ENCODE assay signal across 23 mouse cellular contexts in the genomic region with DNA sequence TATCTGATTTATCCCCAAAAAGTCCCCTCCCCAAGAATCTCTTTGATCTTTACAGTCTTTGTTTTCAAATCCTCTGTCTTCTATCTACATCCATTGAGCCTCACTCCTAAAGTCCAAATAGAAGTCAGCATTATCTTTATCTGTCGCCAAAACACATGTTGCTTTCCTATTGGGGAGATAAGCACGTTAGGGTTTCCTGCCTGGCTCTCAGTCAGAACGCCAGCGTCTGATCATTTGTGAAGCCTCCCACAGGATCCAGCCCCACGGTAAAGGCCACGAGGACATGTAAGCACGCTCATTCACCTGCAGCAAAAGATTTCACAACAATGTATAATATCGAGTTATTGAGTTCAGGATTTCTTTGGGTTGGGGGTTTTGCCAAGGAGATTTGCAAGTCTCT.
DNase-seq lines count a peak whose midpoint lies in the region; ATAC-seq and TF ChIP-seq lines count a peak whose summit lies in the region.
"Had no signal": no experiment of that assay in that cellular context is flagged by ENCODE, and none has a peak within 500 bp of the region (broad histone marks: within the 10 kb centered on the region; RNA-seq: fewer than 3 reads in every experiment).

No protein-coding gene starts in this region.

- 20% methylated on average over 8 of the region's 8 CpGs for WGBS in lung, embryonic 14.5 days
- WGBS in liver, embryonic 12.5 days (ENCODE audit: insufficient replicate concordance), result 12% methylated on average over 8 of the region's 8 CpGs

- H3K27me3 ChIP-seq in lung, embryonic 14.5 days (ENCODE audit: insufficient read depth, low read length), result no peaks in the 10 kb centered on the region
- no peaks in the 10 kb centered on the region; a peak in 1 of 4 replicates for H3K27me3 ChIP-seq in MEL (ENCODE audit: control insufficient read depth in 1 of 2, insufficient read depth in 2 of 2, low read length in 2 of 2)
- H3K27me3 ChIP-seq in liver, embryonic 12.5 days (replicated peaks), result no peaks in the 10 kb centered on the region; the same call in 1 of the 2 replicates
- H3K27me3 ChIP-seq: embryonic facial prominence, embryonic 15.5 days; hindbrain, embryonic 12.5 days had no signal

- no peak overlapping the region for H3K4me3 ChIP-seq in lung, embryonic 14.5 days (ENCODE audit: low read depth, low read length)
- H3K4me3 ChIP-seq in MEL (ENCODE audit: control insufficient read depth in 1 of 2, insufficient read depth in 1 of 2, low read depth in 2 of 2, low read length in 2 of 2), result peak overlapping the region; percentile 55 to 58
- H3K4me3 ChIP-seq in liver, embryonic 12.5 days, result no peak overlapping the region
- H3K4me3 ChIP-seq: embryonic facial prominence, embryonic 15.5 days; erythroblast, embryonic 14.5 days; forebrain, embryonic 10.5 days; heart, embryonic 13.5 days; hindbrain, embryonic 12.5 days had no signal

- no peak for TF ChIP-seq CTCF in lung, embryonic 14.5 days (IDR thresholded peaks at IDR 0.05; ENCODE audit: low read depth)
- no peak for TF ChIP-seq CTCF in MEL (IDR thresholded peaks at IDR 0.05 in 2 of 3, conservative IDR thresholded peaks at IDR 0.05 in 1 of 3; ENCODE audit: control insufficient read depth in 1 of 3, insufficient read depth in 1 of 3, low read depth in 2 of 3, low read length in 3 of 3, poor library complexity in 1 of 3, severe bottlenecking in 1 of 3)

- no peaks in the 10 kb centered on the region for H3K9me3 ChIP-seq in lung, embryonic 14.5 days (ENCODE audit: low read depth, low read length)
- H3K9me3 ChIP-seq in MEL (replicated peaks; ENCODE audit: insufficient read depth, low read length), result no peaks in the 10 kb centered on the region
- H3K9me3 ChIP-seq in liver, embryonic 12.5 days (replicated peaks), result no peaks in the 10 kb centered on the region
- H3K9me3 ChIP-seq: embryonic facial prominence, embryonic 15.5 days; forebrain, embryonic 10.5 days; G1E; heart, embryonic 13.5 days; hindbrain, embryonic 12.5 days had no signal

- DNase-seq in lung, embryonic 14.5 days, result peak; percentile 4
- no peak for DNase-seq in lung, postnatal 14 days
- peak; percentile 85 for DNase-seq in MEL (ENCODE audit: low read depth, low spot score)
- DNase-seq in left cerebral cortex, adult 9 months (ENCODE audit: low spot score in 2 of 2), result no peak
- DNase-seq: adrenal gland, postnatal 14 days; cerebellum, adult 2 months; cerebellum, postnatal 10 days; embryo, embryonic 11 days; gastrocnemius, postnatal 10 days; heart, postnatal 4 days had no signal

- H3K79me2 ChIP-seq in MEL (ENCODE audit: control insufficient read depth, insufficient read depth, low read length, poor library complexity), result no peaks in the 10 kb centered on the region

- peak in 1 of 2 experiments; percentile 59; a peak in 2 of 4 replicates for TF ChIP-seq POLR2A in MEL (IDR thresholded peaks at IDR 0.05; ENCODE audit: control insufficient read depth in 1 of 2, insufficient read depth in 1 of 2, low read depth in 1 of 2, low read length in 2 of 2, poor library complexity in 1 of 2)

- no peak overlapping the region for H3K27ac ChIP-seq in lung, embryonic 14.5 days (ENCODE audit: low read depth)
- H3K27ac ChIP-seq in MEL (ENCODE audit: control insufficient read depth, low read depth, low read length), result peak overlapping the region; percentile 97
- no peak overlapping the region for H3K27ac ChIP-seq in liver, embryonic 12.5 days
- H3K27ac ChIP-seq: embryonic facial prominence, embryonic 15.5 days; forebrain, embryonic 10.5 days; heart, embryonic 13.5 days; hindbrain, embryonic 12.5 days; hindbrain, postnatal 0 days had no signal

- no peak for ATAC-seq in lung, embryonic 14.5 days (ENCODE audit: insufficient read depth)
- peak; percentile 59; the same call in 1 of the 2 replicates for ATAC-seq in liver, embryonic 12.5 days
- peak; percentile 83 for ATAC-seq in megakaryocyte-erythroid progenitor cell, adult 5-6 weeks (replicated peaks; ENCODE audit: low FRiP score, low TSS enrichment, poor library complexity, severe bottlenecking)
- no peak for ATAC-seq in monocyte, adult 5-6 weeks (replicated peaks; ENCODE audit: insufficient number of reproducible peaks, low FRiP score, low TSS enrichment, poor library complexity, severe bottlenecking)
- ATAC-seq: activated CD4-positive, CD25-positive, alpha-beta regulatory T cell, adult 4 months; forebrain, embryonic 14.5 days; hindbrain, postnatal 0 days; Patski had no signal

- TF ChIP-seq EP300 in MEL (IDR thresholded peaks at IDR 0.05; ENCODE audit: low read depth in 1 of 2, low read length in 2 of 2), result peak; percentile 64 to 87; a peak in 3 of 4 replicates

- no peak overlapping the region for H3K9ac ChIP-seq in lung, embryonic 14.5 days
- peak overlapping the region; percentile 63 for H3K9ac ChIP-seq in MEL (ENCODE audit: control insufficient read depth, low read depth, low read length, poor library complexity, severe bottlenecking)
- no peak overlapping the region for H3K9ac ChIP-seq in liver, embryonic 12.5 days
- H3K9ac ChIP-seq: embryonic facial prominence, embryonic 15.5 days; heart, embryonic 13.5 days; hindbrain, embryonic 12.5 days had no signal

- no peak overlapping the region for H3K4me2 ChIP-seq in lung, embryonic 14.5 days
- peak overlapping the region; percentile 10; the same call in 1 of the 2 replicates for H3K4me2 ChIP-seq in liver, embryonic 12.5 days
- H3K4me2 ChIP-seq: embryonic facial prominence, embryonic 15.5 days; heart, embryonic 13.5 days; hindbrain, embryonic 12.5 days had no signal

- no peaks in the 10 kb centered on the region for H3K36me3 ChIP-seq in lung, embryonic 14.5 days (ENCODE audit: insufficient read depth)
- H3K36me3 ChIP-seq in MEL (ENCODE audit: control insufficient read depth in 1 of 2, insufficient read depth in 2 of 2, low read length in 2 of 2), result peaks cover 0 to 4% of the 10 kb centered on the region in 2 experiments; a peak in 2 of 4 replicates
- no peaks in the 10 kb centered on the region for H3K36me3 ChIP-seq in liver, embryonic 12.5 days
- H3K36me3 ChIP-seq: embryonic facial prominence, embryonic 15.5 days; forebrain, embryonic 10.5 days; G1E; heart, embryonic 13.5 days; hindbrain, embryonic 12.5 days had no signal

- H3K4me1 ChIP-seq in lung, embryonic 14.5 days (ENCODE audit: insufficient read depth), result no peaks in the 10 kb centered on the region
- no peaks in the 10 kb centered on the region; a peak in 1 of 4 replicates for H3K4me1 ChIP-seq in MEL (ENCODE audit: control insufficient read depth in 1 of 2, insufficient read depth in 2 of 2, low read length in 2 of 2)
- peaks cover 7% of the 10 kb centered on the region; the same call in 1 of the 2 replicates for H3K4me1 ChIP-seq in liver, embryonic 12.5 days
- H3K4me1 ChIP-seq: embryonic facial prominence, embryonic 15.5 days; forebrain, embryonic 10.5 days; heart, embryonic 13.5 days; hindbrain, embryonic 12.5 days had no signal

- TF ChIP-seq RAD21 in MEL (IDR thresholded peaks at IDR 0.05; ENCODE audit: low read depth, low read length), result no peak

TF ChIP-seq in MEL, 35 proteins besides CTCF, POLR2A, EP300 and RAD21:
- TF ChIP-seq UBTF (IDR thresholded peaks at IDR 0.05; ENCODE audit: borderline replicate concordance, insufficient read depth, low read depth, low read length) (no peak), HCFC1 (IDR thresholded peaks at IDR 0.05; ENCODE audit: low read depth, low read length) (no peak), ETS1 (IDR thresholded peaks at IDR 0.05; ENCODE audit: low read depth, low read length) (peak; percentile 99), SMC3 (IDR thresholded peaks at IDR 0.05; ENCODE audit: low read depth, low read length) (no peak), ZMIZ1 (IDR thresholded peaks at IDR 0.05; ENCODE audit: low read depth, low read length) (peak; percentile 42; the same call in 1 of the 2 replicates), MXI1 (IDR thresholded peaks at IDR 0.05; ENCODE audit: low read depth, low read length) (peak; percentile 84), MEF2A (IDR thresholded peaks at IDR 0.05; ENCODE audit: extremely low read depth, insufficient replicate concordance, low read depth, low read length, poor library complexity, severe bottlenecking) (no peak), USF2 (IDR thresholded peaks at IDR 0.05; ENCODE audit: borderline replicate concordance in 1 of 2, insufficient read depth in 1 of 2, low read depth in 1 of 2, low read length in 2 of 2) (no peak), CHD2 (IDR thresholded peaks at IDR 0.05; ENCODE audit: low read length) (no peak), CHD1 (IDR thresholded peaks at IDR 0.05; ENCODE audit: low read depth, low read length) (no peak), BHLHE40 (IDR thresholded peaks at IDR 0.05; ENCODE audit: borderline replicate concordance, low read depth, low read length) (peak; percentile 58; the same call in 1 of the 2 replicates), ZKSCAN1 (IDR thresholded peaks at IDR 0.05; ENCODE audit: low read depth, low read length) (no peak), RCOR1 (IDR thresholded peaks at IDR 0.05; ENCODE audit: low read depth, low read length) (peak; percentile 50; the same call in 1 of the 2 replicates), TCF12 (IDR thresholded peaks at IDR 0.05; ENCODE audit: low read depth, low read length) (peak; percentile 86), MAX (IDR thresholded peaks at IDR 0.05; ENCODE audit: low read length) (peak; percentile 73), TBP (IDR thresholded peaks at IDR 0.05; ENCODE audit: low read depth, low read length) (peak; percentile 63), NELFE (IDR thresholded peaks at IDR 0.05; ENCODE audit: low read depth, low read length) (peak; percentile 49; the same call in 1 of the 2 replicates), GATA1 (IDR thresholded peaks at IDR 0.05; ENCODE audit: low read depth, low read length) (peak; percentile 97), ZNF384 (IDR thresholded peaks at IDR 0.05; ENCODE audit: low read depth, low read length) (no peak), TAL1 (IDR thresholded peaks at IDR 0.05; ENCODE audit: low read length) (peak; percentile 54), JUND (IDR thresholded peaks at IDR 0.05; ENCODE audit: low read depth, low read length) (no peak), SIN3A (IDR thresholded peaks at IDR 0.05; ENCODE audit: low read length) (peak; percentile 67; the same call in 1 of the 2 replicates), USF1 (IDR thresholded peaks at IDR 0.05; ENCODE audit: low read depth, low read length) (peak; percentile 31; the same call in 1 of the 2 replicates), E2F4 (IDR thresholded peaks at IDR 0.05; ENCODE audit: borderline replicate concordance, low read depth, low read length) (no peak), NRF1 (IDR thresholded peaks at IDR 0.05; ENCODE audit: insufficient read depth, low read depth, low read length, poor library complexity, severe bottlenecking) (no peak), MYC (IDR thresholded peaks at IDR 0.05; ENCODE audit: low read depth, low read length) (peak; percentile 86), MYB (IDR thresholded peaks at IDR 0.05; ENCODE audit: low read depth, low read length) (no peak)

Comparison
In these comparisons a context has a peak if more than half of its experiments do, and no peak if none do; other contexts are left out.
1. DNase-seq: peak in lung, embryonic 14.5 days (single experiment) and MEL (single experiment); none in lung, postnatal 14 days (single experiment) and left cerebral cortex, adult 9 months (0 of 2).
2. ATAC-seq: peak in liver, embryonic 12.5 days (single experiment) and megakaryocyte-erythroid progenitor cell, adult 5-6 weeks (single experiment); none in lung, embryonic 14.5 days (single experiment) and monocyte, adult 5-6 weeks (single experiment).
3. H3K4me3 ChIP-seq: peak in MEL (2 of 2); none in lung, embryonic 14.5 days (single experiment) and liver, embryonic 12.5 days (single experiment).